Mouse (Mus musculus) cortical plate, adult 2 months (tissue): Measurements from ENCODE around the gene T.

ENCODE experiments used
- CTCF ChIP-seq: fragments of 200-500 bp; IDR thresholded peaks from 2 replicates; pipeline ENCODE4 v1.5.1; 2011; ENCODE audit warnings: mild to moderate bottlenecking, control low read depth, low read length; ENCODE audit not compliant: insufficient read depth; ENCODE audit errors: extremely low read depth
- POLR2A ChIP-seq: fragments of 200-500 bp; IDR thresholded peaks from 2 replicates; pipeline ENCODE4 v1.6.1; 2011; ENCODE audit warnings: mild to moderate bottlenecking, low read length, control low read depth; ENCODE audit not compliant: insufficient read depth; ENCODE audit errors: extremely low read depth

DNA sequence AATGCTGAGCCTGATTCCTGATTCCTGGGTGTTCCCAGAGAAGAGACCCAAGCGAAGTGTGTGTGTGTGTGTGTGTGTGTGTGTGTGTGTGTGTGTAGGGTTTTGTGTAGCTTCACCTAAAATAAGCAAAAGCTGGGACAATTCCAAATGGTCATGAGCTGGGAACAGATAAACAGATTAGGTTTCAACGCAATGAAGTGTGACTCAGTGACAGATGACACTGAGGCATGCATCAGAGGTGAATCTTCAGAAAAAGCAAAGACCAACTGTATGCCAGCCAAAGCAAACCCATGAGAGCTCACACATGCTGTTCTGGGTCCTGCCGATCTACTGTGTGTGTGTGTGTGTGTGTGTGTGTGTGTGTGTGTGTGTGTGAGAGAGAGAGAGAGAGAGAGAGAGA, 50.0 kb downstream of the T start:
- TF ChIP-seq CTCF = no peak
- TF ChIP-seq POLR2A = no peak
